In the genomic region with DNA sequence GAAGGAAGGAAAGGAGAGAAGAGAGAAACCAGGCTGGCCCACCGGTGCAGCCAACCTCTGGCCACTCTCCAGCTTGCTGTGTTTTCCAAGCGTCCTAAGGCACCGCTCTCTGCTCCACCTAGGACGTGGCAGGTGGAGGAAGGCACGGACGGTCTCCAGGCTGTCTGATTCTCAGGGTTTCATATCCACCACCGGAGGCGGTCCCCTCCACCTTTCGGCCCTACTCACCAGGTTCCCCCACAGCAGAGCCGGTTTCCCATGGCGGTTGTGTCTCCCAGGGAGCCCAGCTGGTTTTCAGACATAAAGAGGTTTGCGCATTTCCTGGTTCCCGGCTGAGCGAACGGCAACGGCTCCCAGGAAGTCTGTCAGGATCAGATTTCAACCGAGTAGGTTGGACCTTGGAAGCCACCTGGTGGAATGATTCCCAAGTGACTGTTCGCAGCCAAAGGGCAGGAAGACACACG, we compare ENCODE assay signal across 7 mouse cellular contexts. TPM values are rescaled to one million over a fixed set of nuclear protein-coding genes. Genes with fewer than 3 reads are reported as not detected.
DNase-seq lines count a peak whose midpoint lies in the region; ATAC-seq and TF ChIP-seq lines count a peak whose summit lies in the region.

Gene 2310030G06Rik (minus strand): TSS at position 323 of the 464 bp plus-strand sequence.

- peak; percentile 76 for DNase-seq in ES-E14 (ENCODE audit: low read depth, low spot score)
- DNase-seq in forebrain, embryonic 14.5 days (ENCODE audit: low spot score), result peak; percentile 47
- peak; percentile 91 for DNase-seq in kidney, adult 9 months
- peak; percentile 84 for DNase-seq in stomach, postnatal 0 days (ENCODE audit: low spot score)
- DNase-seq in layer of hippocampus, adult 8-10 months (ENCODE audit: low spot score in 2 of 2), result no peak

- H3K27ac ChIP-seq in ES-E14 (ENCODE audit: insufficient read depth, low read depth, low read length, poor library complexity, severe bottlenecking), result no peak within 1 kb of the TSS
- no peak within 1 kb of the TSS for H3K27ac ChIP-seq in forebrain, embryonic 14.5 days (ENCODE audit: low read depth, low read length)
- peak within 1 kb of the TSS; percentile 94 for H3K27ac ChIP-seq in lung, embryonic 16.5 days (ENCODE audit: low read length)
- H3K27ac ChIP-seq in stomach, postnatal 0 days (replicated peaks), result peak within 1 kb of the TSS; percentile 94

- TF ChIP-seq CTCF in C2C12 (IDR thresholded peaks at IDR 0.05; ENCODE audit: control insufficient read depth, insufficient read depth, insufficient read length), result no peak
- TF ChIP-seq CTCF in stomach, postnatal 0 days (IDR thresholded peaks at IDR 0.05; ENCODE audit: low read depth), result peak; percentile 67

- peak within 1 kb of the TSS; percentile 44 for H3ac ChIP-seq in C2C12 (ENCODE audit: control insufficient read depth, insufficient read length, low read depth)

- WGBS in forebrain, embryonic 14.5 days, result under 1% methylated on average over 19 of the region's 19 CpGs
- 4% methylated on average over 19 of the region's 19 CpGs for WGBS in lung, embryonic 16.5 days
- WGBS in stomach, postnatal 0 days, result 3% methylated on average over 19 of the region's 19 CpGs

- no peak within 1 kb of the TSS for H3K4me3 ChIP-seq in C2C12 (ENCODE audit: insufficient read depth, poor library complexity, severe bottlenecking)
- H3K4me3 ChIP-seq in ES-E14 (ENCODE audit: insufficient read depth in 1 of 2, low read depth in 1 of 2, low read length in 2 of 2, poor library complexity in 1 of 2, severe bottlenecking in 1 of 2), result peak within 1 kb of the TSS; percentile 67 to 69
- peak within 1 kb of the TSS; percentile 23 for H3K4me3 ChIP-seq in forebrain, embryonic 14.5 days (ENCODE audit: low read depth, low read length)
- H3K4me3 ChIP-seq in lung, embryonic 16.5 days (ENCODE audit: low read length), result peak within 1 kb of the TSS; percentile 53
- H3K4me3 ChIP-seq in stomach, postnatal 0 days (ENCODE audit: low read depth, low read length), result peak within 1 kb of the TSS; percentile 49

- H3K9me3 ChIP-seq in ES-E14 (ENCODE audit: control insufficient read depth, insufficient read depth, low read depth, low read length), result no peaks in the 10 kb centered on the region
- H3K9me3 ChIP-seq in forebrain, embryonic 14.5 days (replicated peaks; ENCODE audit: control insufficient read depth, low read length), result no peaks in the 10 kb centered on the region
- H3K9me3 ChIP-seq in lung, embryonic 16.5 days (ENCODE audit: control insufficient read depth, low read length), result no peaks in the 10 kb centered on the region
- no peaks in the 10 kb centered on the region for H3K9me3 ChIP-seq in stomach, postnatal 0 days (ENCODE audit: control insufficient read depth, low read length)

- no peak for ATAC-seq in forebrain, embryonic 14.5 days
- ATAC-seq in lung, embryonic 16.5 days (ENCODE audit: low read depth), result peak; percentile 80
- peak; percentile 84 for ATAC-seq in stomach, postnatal 0 days (ENCODE audit: low FRiP score, low TSS enrichment)

- TF ChIP-seq EP300 in stomach, postnatal 0 days (optimal IDR thresholded peaks at IDR 0.05), result no peak

- H3K27me3 ChIP-seq in C2C12 (ENCODE audit: control insufficient read depth, insufficient read depth, insufficient read length), result no peaks in the 10 kb centered on the region
- no peaks in the 10 kb centered on the region for H3K27me3 ChIP-seq in forebrain, embryonic 14.5 days (replicated peaks; ENCODE audit: control insufficient read depth, insufficient read depth, low read length)
- H3K27me3 ChIP-seq in lung, embryonic 16.5 days (ENCODE audit: control insufficient read depth, insufficient read depth, low read depth, low read length), result no peaks in the 10 kb centered on the region
- H3K27me3 ChIP-seq in stomach, postnatal 0 days (ENCODE audit: control insufficient read depth, insufficient read depth, low read length), result no peaks in the 10 kb centered on the region

- H3K36me3 ChIP-seq in C2C12 (ENCODE audit: control insufficient read depth, insufficient read depth), result no peaks in the 10 kb centered on the region
- no peaks in the 10 kb centered on the region for H3K36me3 ChIP-seq in ES-E14 (ENCODE audit: control insufficient read depth, insufficient read depth, low read length, poor library complexity, severe bottlenecking)
- no peaks in the 10 kb centered on the region for H3K36me3 ChIP-seq in forebrain, embryonic 14.5 days (ENCODE audit: control insufficient read depth, insufficient read depth, low read length)
- no peaks in the 10 kb centered on the region for H3K36me3 ChIP-seq in lung, embryonic 16.5 days (ENCODE audit: control insufficient read depth, insufficient read depth, low read length)
- H3K36me3 ChIP-seq in stomach, postnatal 0 days (ENCODE audit: control insufficient read depth, insufficient read depth, low read length), result no peaks in the 10 kb centered on the region

- no peaks in the 10 kb centered on the region for H3K79me3 ChIP-seq in C2C12 (ENCODE audit: low read depth)

- H3K9ac ChIP-seq in ES-E14 (ENCODE audit: insufficient read depth, low read depth, low read length, poor library complexity, severe bottlenecking), result peak within 1 kb of the TSS; percentile 41
- H3K9ac ChIP-seq in forebrain, embryonic 14.5 days (ENCODE audit: low read length), result peak within 1 kb of the TSS; percentile 38; the same call in 1 of the 2 replicates
- peak within 1 kb of the TSS; percentile 69 for H3K9ac ChIP-seq in lung, embryonic 16.5 days (ENCODE audit: low read length)
- H3K9ac ChIP-seq in stomach, postnatal 0 days (ENCODE audit: low read length), result peak within 1 kb of the TSS; percentile 73

- H3K4me2 ChIP-seq in forebrain, embryonic 14.5 days (ENCODE audit: low read length), result peak within 1 kb of the TSS; percentile 52
- peak within 1 kb of the TSS; percentile 57 for H3K4me2 ChIP-seq in lung, embryonic 16.5 days (ENCODE audit: low read depth, low read length)
- peak within 1 kb of the TSS; percentile 66 for H3K4me2 ChIP-seq in stomach, postnatal 0 days (replicated peaks; ENCODE audit: low read depth)

- in situ Hi-C loops in ES-E14 (cut with MboI; ENCODE audit: low sequenced_read_pairs in 2 of 2, unreplicated experiment in 2 of 2), result no loop called here

- peaks cover 4 to 8% of the 10 kb centered on the region in 2 experiments; a peak in 2 of 4 replicates for H3K4me1 ChIP-seq in ES-E14 (ENCODE audit: control insufficient read depth in 2 of 2, insufficient read depth in 2 of 2, low read length in 2 of 2, poor library complexity in 1 of 2)
- H3K4me1 ChIP-seq in forebrain, embryonic 14.5 days (ENCODE audit: control insufficient read depth, insufficient read depth, low read length), result no peaks in the 10 kb centered on the region; the same call in 1 of the 2 replicates
- peaks cover 11% of the 10 kb centered on the region for H3K4me1 ChIP-seq in lung, embryonic 16.5 days (replicated peaks; ENCODE audit: control insufficient read depth, insufficient read depth, low read length)
- H3K4me1 ChIP-seq in stomach, postnatal 0 days (replicated peaks; ENCODE audit: control insufficient read depth, insufficient read depth), result no peaks in the 10 kb centered on the region; the same call in 1 of the 2 replicates

- no peaks in the 10 kb centered on the region for H3K79me2 ChIP-seq in C2C12 (ENCODE audit: control insufficient read depth, insufficient read depth)

TF ChIP-seq in C2C12, 6 proteins besides CTCF, POLR2A, EP300 and RAD21:
- TF ChIP-seq FOSL1 (IDR thresholded peaks at IDR 0.05; ENCODE audit: insufficient read depth, low read length, poor library complexity, severe bottlenecking) (no peak), MYOD1 (IDR thresholded peaks at IDR 0.05; ENCODE audit: control insufficient read depth, insufficient read length, low read depth) (no peak), USF1 (IDR thresholded peaks at IDR 0.05; ENCODE audit: low read depth) (no peak)
TF ChIP-seq in C2C12: peak in this region for 0.

TF ChIP-seq in ES-E14, 5 proteins besides CTCF, POLR2A, EP300 and RAD21:
- TF ChIP-seq HCFC1 (IDR thresholded peaks at IDR 0.05; ENCODE audit: borderline replicate concordance, insufficient read depth, low read length), result no peak
- 0 out of 2 replicates have a peak, but pooled peaks have one; percentile 17 for TF ChIP-seq CHD2 (IDR thresholded peaks at IDR 0.05; ENCODE audit: low read depth, low read length)
TF ChIP-seq in ES-E14: peak in this region for 1.

RNA-seq across cellular contexts. Expression of gene 2310030G06Rik, which starts in this region (rescaled TPM):
- 1.3 TPM for polyA plus RNA-seq in C2C12 (2012; fragmentation: generic; extraction: Trizol)
- 2.2 and 2.3 TPM in 2 replicates for total RNA-seq in ES-E14 (2012; rRNA removed)
- 1.0 and 1.1 TPM in 2 replicates for polyA plus RNA-seq in forebrain, embryonic 14.5 days (2014; fragmentation: Nextera tagmentation; extraction: Ambion mirVana)
- polyA plus RNA-seq in lung, embryonic 16.5 days (2015; fragmentation: Nextera tagmentation; extraction: Ambion mirVana), result 14.9 and 18.5 TPM in 2 replicates
- polyA plus RNA-seq in stomach, postnatal 0 days (2015; fragmentation: Nextera tagmentation; extraction: Ambion mirVana), result 22.3 and 22.4 TPM in 2 replicates
- total RNA-seq in layer of hippocampus, adult 8-10 months (2022), result 1 to 10 TPM in 3 of 4 experiments, under 1 TPM in 1; 0.96 to 2.3 (median 1.8) TPM

Comparison
In these comparisons a context has a peak if more than half of its experiments do, and no peak if none do; other contexts are left out.
1. DNase-seq: peak in ES-E14 (single experiment), forebrain, embryonic 14.5 days (single experiment), kidney, adult 9 months (single experiment) and stomach, postnatal 0 days (single experiment); none in layer of hippocampus, adult 8-10 months (0 of 2).
2. H3K27ac ChIP-seq: peak in lung, embryonic 16.5 days (single experiment) and stomach, postnatal 0 days (single experiment); none in ES-E14 (single experiment) and forebrain, embryonic 14.5 days (single experiment).
3. Peak in every context shown above with its lines, with median percentiles within 50 percentile points of each other: H3K9ac ChIP-seq and H3K4me2 ChIP-seq.